In genomic region chr9:44478229-44478921, GRCm38 (mm10) we compare ENCODE assay signal across 7 mouse cellular contexts. TPM values are rescaled to one million over a fixed set of nuclear protein-coding genes. Genes with fewer than 3 reads are reported as not detected.
A peak's percentile ranks its signal among the peaks of the same experiment; 100 is the strongest.
DNase-seq lines count a peak whose midpoint lies in the region; ATAC-seq and TF ChIP-seq lines count a peak whose summit lies in the region.

No protein-coding gene starts in this region.

- under 1% methylated on average over 24 of the region's 27 CpGs for WGBS in forebrain, embryonic 14.5 days
- 0% methylated on average over 23 of the region's 27 CpGs for WGBS in intestine, embryonic 15.5 days
- WGBS in limb, embryonic 14.5 days = under 1% methylated on average over 22 of the region's 27 CpGs
- under 1% methylated on average over 24 of the region's 27 CpGs for WGBS in midbrain, embryonic 16.5 days

- peak overlapping the region; percentile 98 for H3K27ac ChIP-seq in forebrain, embryonic 14.5 days (ENCODE audit: low read depth, low read length)
- peak overlapping the region; percentile 99 for H3K27ac ChIP-seq in intestine, embryonic 15.5 days
- H3K27ac ChIP-seq in limb, embryonic 14.5 days (replicated peaks; ENCODE audit: low read depth, low read length) = peak overlapping the region; percentile 94
- peak overlapping the region; percentile 98 for H3K27ac ChIP-seq in midbrain, embryonic 16.5 days (ENCODE audit: low read length)

- no peaks in the 10 kb centered on the region for H3K36me3 ChIP-seq in forebrain, embryonic 14.5 days (ENCODE audit: control insufficient read depth, insufficient read depth, low read length)
- H3K36me3 ChIP-seq in intestine, embryonic 15.5 days = no peaks in the 10 kb centered on the region
- H3K36me3 ChIP-seq in limb, embryonic 14.5 days (ENCODE audit: control insufficient read depth, insufficient read depth, low read length) = no peaks in the 10 kb centered on the region
- H3K36me3 ChIP-seq in midbrain, embryonic 16.5 days (ENCODE audit: control insufficient read depth, insufficient read depth, low read length) = no peaks in the 10 kb centered on the region

- ATAC-seq in forebrain, embryonic 14.5 days = peak; percentile 68
- peak; percentile 65 for ATAC-seq in intestine, embryonic 15.5 days
- ATAC-seq in limb, embryonic 14.5 days (ENCODE audit: low FRiP score, low read depth) = peak; percentile 67
- ATAC-seq in midbrain, embryonic 16.5 days = peak; percentile 47

- peak overlapping the region; percentile 81 for H3K4me3 ChIP-seq in forebrain, embryonic 14.5 days (ENCODE audit: low read depth, low read length)
- peak overlapping the region; percentile 77 for H3K4me3 ChIP-seq in intestine, embryonic 15.5 days (replicated peaks)
- H3K4me3 ChIP-seq in limb, embryonic 14.5 days (replicated peaks; ENCODE audit: low read length) = peak overlapping the region; percentile 78
- peak overlapping the region; percentile 75 for H3K4me3 ChIP-seq in midbrain, embryonic 16.5 days (ENCODE audit: low read depth, low read length)

- no peaks in the 10 kb centered on the region for H3K27me3 ChIP-seq in forebrain, embryonic 14.5 days (replicated peaks; ENCODE audit: control insufficient read depth, insufficient read depth, low read length)
- no peaks in the 10 kb centered on the region for H3K27me3 ChIP-seq in intestine, embryonic 15.5 days (replicated peaks)
- H3K27me3 ChIP-seq in limb, embryonic 14.5 days (ENCODE audit: control insufficient read depth, insufficient read depth, low read length) = no peaks in the 10 kb centered on the region
- no peaks in the 10 kb centered on the region for H3K27me3 ChIP-seq in midbrain, embryonic 16.5 days (ENCODE audit: control insufficient read depth, insufficient read depth, low read depth, low read length)

- peak overlapping the region; percentile 99 for H3K4me2 ChIP-seq in forebrain, embryonic 14.5 days (ENCODE audit: low read length)
- peak overlapping the region; percentile 97 for H3K4me2 ChIP-seq in intestine, embryonic 15.5 days (replicated peaks)
- peak overlapping the region; percentile 97 for H3K4me2 ChIP-seq in limb, embryonic 14.5 days (replicated peaks; ENCODE audit: low read depth, low read length, severe bottlenecking)
- H3K4me2 ChIP-seq in midbrain, embryonic 16.5 days (ENCODE audit: low read length) = peak overlapping the region; percentile 64

- TF ChIP-seq POLR2A in limb, embryonic 14.5 days (IDR thresholded peaks at IDR 0.05; ENCODE audit: borderline replicate concordance, extremely low read depth, insufficient read depth, insufficient read length) = no peak

- DNase-seq in MEL-GATA-1-ER (ENCODE audit: extremely low read depth, low read depth) = peak; percentile 61
- peak; percentile 91 for DNase-seq in brain, embryonic 18.5 days (ENCODE audit: low read depth, low spot score)
- DNase-seq in forebrain, embryonic 14.5 days (ENCODE audit: low spot score) = peak; percentile 97
- DNase-seq in limb, embryonic 14.5 days (ENCODE audit: low spot score) = peak; percentile 92
- peak; percentile 49 for DNase-seq in thymus, postnatal 0 days (ENCODE audit: low spot score)

- peak overlapping the region; percentile 87 for H3K9ac ChIP-seq in forebrain, embryonic 14.5 days (ENCODE audit: low read length)
- peak overlapping the region; percentile 89 for H3K9ac ChIP-seq in intestine, embryonic 15.5 days
- H3K9ac ChIP-seq in limb, embryonic 14.5 days (ENCODE audit: low read depth, low read length, severe bottlenecking) = peak overlapping the region; percentile 70
- H3K9ac ChIP-seq in midbrain, embryonic 16.5 days (ENCODE audit: low read depth, low read length) = peak overlapping the region; percentile 85

- peaks cover 14% of the 10 kb centered on the region for H3K4me1 ChIP-seq in forebrain, embryonic 14.5 days (ENCODE audit: control insufficient read depth, insufficient read depth, low read length)
- H3K4me1 ChIP-seq in intestine, embryonic 15.5 days (replicated peaks) = peaks cover 24% of the 10 kb centered on the region
- H3K4me1 ChIP-seq in limb, embryonic 14.5 days (ENCODE audit: control insufficient read depth, insufficient read depth, low read length) = peaks cover 18% of the 10 kb centered on the region
- H3K4me1 ChIP-seq in midbrain, embryonic 16.5 days (ENCODE audit: control insufficient read depth, insufficient read depth, low read length) = peaks cover 13% of the 10 kb centered on the region

- no peaks in the 10 kb centered on the region for H3K9me3 ChIP-seq in forebrain, embryonic 14.5 days (replicated peaks; ENCODE audit: control insufficient read depth, low read length)
- H3K9me3 ChIP-seq in intestine, embryonic 15.5 days = no peaks in the 10 kb centered on the region
- H3K9me3 ChIP-seq in limb, embryonic 14.5 days (ENCODE audit: control insufficient read depth, low read length) = no peaks in the 10 kb centered on the region
- no peaks in the 10 kb centered on the region for H3K9me3 ChIP-seq in midbrain, embryonic 16.5 days (replicated peaks; ENCODE audit: control insufficient read depth, low read length, poor library complexity, severe bottlenecking)

RNA-seq across cellular contexts. Expression of gene Bcl9l, which starts 4.2 kb away (rescaled TPM):
- polyA plus RNA-seq in forebrain, embryonic 14.5 days (2014; fragmentation: Nextera tagmentation; extraction: Ambion mirVana) = 9.9 and 13.4 TPM in 2 replicates
- polyA plus RNA-seq in intestine, embryonic 15.5 days (2015; fragmentation: Nextera tagmentation; extraction: Ambion mirVana) = 7.5 and 7.8 TPM in 2 replicates
- polyA plus RNA-seq in limb, embryonic 14.5 days (2012; rRNA removed) = 41.2 and 53.7 TPM in 2 replicates
- 20.5 and 22.7 TPM in 2 replicates for polyA plus RNA-seq in limb, embryonic 14.5 days (2014; fragmentation: Nextera tagmentation; extraction: Ambion mirVana)
- polyA plus RNA-seq in midbrain, embryonic 16.5 days (2015; fragmentation: Nextera tagmentation; extraction: Ambion mirVana) = 10.7 and 10.8 TPM in 2 replicates
- polyA plus RNA-seq in thymus, postnatal 0 days (2015; fragmentation: Nextera tagmentation; extraction: Ambion mirVana) = 3.2 and 4.4 TPM in 2 replicates

RNA-seq across cellular contexts. Expression of gene Upk2, which starts 23.6 kb away (rescaled TPM):
- polyA plus RNA-seq in forebrain, embryonic 14.5 days (2014; fragmentation: Nextera tagmentation; extraction: Ambion mirVana) = not detected in 2 replicates
- 1.2 TPM in 2 replicates for polyA plus RNA-seq in intestine, embryonic 15.5 days (2015; fragmentation: Nextera tagmentation; extraction: Ambion mirVana)
- polyA plus RNA-seq in limb, embryonic 14.5 days (2012; rRNA removed) = 0.33 and 0.91 TPM in 2 replicates
- polyA plus RNA-seq in limb, embryonic 14.5 days (2014; fragmentation: Nextera tagmentation; extraction: Ambion mirVana) = 0.40 TPM in 1 of 2 replicates, not detected in the other
- not detected in 2 replicates for polyA plus RNA-seq in midbrain, embryonic 16.5 days (2015; fragmentation: Nextera tagmentation; extraction: Ambion mirVana)
- polyA plus RNA-seq in thymus, postnatal 0 days (2015; fragmentation: Nextera tagmentation; extraction: Ambion mirVana) = 0.69 and 1.5 TPM in 2 replicates

RNA-seq across cellular contexts. Expression of gene Foxr1, which starts 37.4 kb away (rescaled TPM):
- not detected in 2 replicates for polyA plus RNA-seq in forebrain, embryonic 14.5 days (2014; fragmentation: Nextera tagmentation; extraction: Ambion mirVana)
- not detected in 2 replicates for polyA plus RNA-seq in intestine, embryonic 15.5 days (2015; fragmentation: Nextera tagmentation; extraction: Ambion mirVana)
- polyA plus RNA-seq in limb, embryonic 14.5 days (2012; rRNA removed) = not detected in 2 replicates
- not detected in 2 replicates for polyA plus RNA-seq in limb, embryonic 14.5 days (2014; fragmentation: Nextera tagmentation; extraction: Ambion mirVana)
- polyA plus RNA-seq in midbrain, embryonic 16.5 days (2015; fragmentation: Nextera tagmentation; extraction: Ambion mirVana) = not detected in 2 replicates
- not detected in 2 replicates for polyA plus RNA-seq in thymus, postnatal 0 days (2015; fragmentation: Nextera tagmentation; extraction: Ambion mirVana)

Comparison
In these comparisons a context has a peak if more than half of its experiments do, and no peak if none do; other contexts are left out.
1. Peak in every context shown above with its lines: DNase-seq, ATAC-seq, H3K4me3 ChIP-seq and H3K27ac ChIP-seq.